Mouse (Mus musculus) kidney, adult 11 months (tissue): ENCODE data around the gene 9930111J21Rik2.
"Not testable (repeated sequence)": the region's sequence is repeated elsewhere in the genome, so short reads cannot be mapped to it uniquely, and the experiment has no call there.

ENCODE experiments used
- DNase-seq: peaks from one replicate; pipeline ENCODE4 v3.0.0; 2022

Gene 9930111J21Rik2

GRCm38 (mm10) chr11:49076001-49076757, 25.1 kb upstream of the 9930111J21Rik2 start, which contains the start of gene Ifi47:
Gene Ifi47 (plus strand): TSS chr11:49076587.
- DNase-seq: peak; percentile 57

DNA sequence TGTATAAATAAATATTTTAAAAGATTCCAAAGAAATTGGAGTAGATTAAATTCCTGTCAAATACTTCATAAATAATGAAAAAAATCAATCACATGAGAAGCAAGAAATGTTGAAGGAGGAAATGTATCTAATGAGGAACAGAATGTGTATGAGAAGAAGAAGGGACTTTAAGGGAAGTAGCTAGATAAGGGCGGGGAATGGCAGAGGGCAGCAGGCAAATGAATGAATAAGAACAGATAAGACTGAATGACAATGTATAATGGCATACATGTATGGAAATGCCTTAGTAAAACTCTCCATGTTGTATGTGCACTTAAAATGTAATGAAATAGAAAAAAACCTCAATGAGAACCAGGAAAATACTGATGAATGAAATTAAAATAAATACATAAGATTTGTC, 17.3 kb upstream of the 9930111J21Rik2 start:
- no peak for DNase-seq

DNA sequence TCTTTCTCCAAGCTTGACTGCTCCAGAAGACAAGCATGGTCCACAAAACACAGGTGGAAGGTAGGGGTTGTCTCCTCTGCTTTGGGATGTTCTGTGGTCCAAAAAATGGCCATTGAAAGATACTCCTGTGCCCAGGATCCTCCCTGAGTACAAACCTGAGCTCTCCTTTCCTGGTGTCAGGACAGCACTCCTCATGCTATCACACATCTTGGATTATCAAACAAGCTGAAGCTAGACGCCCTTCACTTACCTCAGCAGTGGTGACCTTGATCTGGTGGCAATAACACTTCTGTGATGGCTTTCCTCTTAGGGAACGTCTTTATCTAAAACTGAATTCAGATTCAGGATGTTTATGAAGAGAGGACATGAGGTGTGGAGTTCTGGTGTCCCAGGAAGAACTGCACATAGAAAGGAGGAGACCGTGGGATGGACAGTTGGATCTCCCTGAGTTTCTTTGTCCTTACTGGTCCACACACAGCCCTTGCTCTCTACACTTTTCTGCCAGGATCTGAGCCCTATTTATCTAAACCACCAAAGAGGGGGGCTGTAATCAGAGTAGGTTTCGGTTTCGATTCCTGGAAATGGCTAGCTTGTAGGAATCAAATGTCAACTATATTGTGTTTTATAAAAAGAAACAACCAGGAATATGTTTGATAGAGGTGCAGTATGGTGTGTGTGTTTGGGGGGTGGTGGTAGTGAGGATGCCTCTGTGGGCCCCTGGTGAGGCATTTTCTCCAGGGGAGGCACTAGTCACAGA, 12.8 kb upstream of the 9930111J21Rik2 start, which contains the start of gene Tgtp2:
Gene Tgtp2 (minus strand): TSS at position 494 of the 757 bp plus-strand sequence.
- DNase-seq: not testable (repeated sequence)

DNA sequence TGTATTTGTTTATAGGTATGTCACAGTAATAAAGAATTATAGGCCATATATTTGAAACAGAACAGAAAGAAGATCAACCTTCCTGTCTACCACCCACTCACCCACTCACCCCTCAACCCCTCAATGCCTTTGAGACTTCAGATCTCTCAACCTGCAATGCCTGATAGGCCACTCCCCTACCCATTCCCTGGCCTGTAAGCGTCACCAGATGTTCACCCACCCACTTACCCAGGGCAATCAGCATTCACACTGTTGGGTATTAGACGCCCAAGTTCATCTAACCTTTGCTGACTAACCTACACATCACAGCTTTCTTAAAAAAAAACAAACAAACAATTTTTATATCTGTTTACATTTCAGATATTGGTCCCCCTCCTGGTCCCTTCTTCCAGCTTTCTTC, 10.8 kb upstream of the 9930111J21Rik2 start:
- not testable (repeated sequence) for DNase-seq

DNA sequence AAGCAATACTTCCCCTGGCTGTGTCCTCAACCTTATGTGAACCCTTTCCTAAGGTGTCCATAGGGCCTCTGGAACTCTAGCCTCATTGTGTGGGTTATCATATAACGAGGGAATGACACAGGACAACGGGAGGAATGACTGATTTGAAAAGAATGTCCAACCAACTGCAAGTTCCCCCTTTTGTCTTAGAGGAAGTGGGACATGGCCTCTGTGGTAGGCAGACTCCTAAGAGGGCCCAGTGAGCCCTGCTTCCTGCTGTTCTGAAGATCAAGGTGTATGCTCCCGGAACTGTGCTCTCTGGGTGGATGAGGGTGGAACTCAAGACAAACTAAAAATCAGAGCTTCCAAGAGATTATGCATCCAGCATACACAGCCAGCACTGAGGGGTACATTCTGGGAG, 9.0 kb upstream of the 9930111J21Rik2 start:
- not testable (repeated sequence) for DNase-seq

DNA sequence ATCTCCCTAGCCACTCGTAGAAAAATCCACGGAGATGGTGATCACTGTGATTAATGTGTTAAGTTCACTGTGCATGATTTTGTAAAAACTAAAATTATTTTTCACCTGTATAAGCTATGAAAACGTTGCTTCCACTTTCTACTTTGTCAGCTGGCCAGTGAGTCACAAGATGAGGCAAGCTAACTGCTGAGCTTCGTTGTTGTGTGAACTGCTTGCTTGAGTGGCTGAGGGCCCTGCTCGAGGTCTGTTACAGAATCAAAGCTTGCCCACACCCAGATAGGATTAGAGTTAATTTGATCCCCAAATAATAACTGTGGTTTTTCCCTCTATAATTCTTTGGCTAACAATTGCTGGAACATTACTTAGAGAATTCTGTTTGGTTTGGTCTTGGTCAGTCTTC, 852 bp upstream of the 9930111J21Rik2 start:
- not testable (repeated sequence) for DNase-seq

DNA sequence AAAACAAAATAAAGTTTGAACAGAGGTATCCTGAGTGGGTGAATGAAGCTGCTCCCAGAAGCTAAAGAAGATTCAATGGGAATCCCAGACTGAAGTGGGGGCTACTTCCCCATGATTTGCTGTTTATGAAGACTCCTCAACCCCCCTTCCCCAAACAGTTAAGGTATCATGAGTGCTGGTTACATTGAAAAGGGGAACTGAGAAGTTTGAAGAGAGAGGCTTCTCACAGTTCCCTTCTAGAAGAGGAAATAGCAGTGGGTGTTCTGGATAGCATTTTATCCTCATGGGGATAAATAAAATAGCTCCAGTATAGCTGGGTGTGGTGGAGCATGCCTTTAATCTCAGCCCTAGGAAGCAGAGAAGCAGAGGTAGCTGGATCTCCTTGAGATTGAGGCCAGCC, 978 bp downstream of the 9930111J21Rik2 start:
- not testable (repeated sequence) for DNase-seq

GRCm38 (mm10) chr11:49012074-49012473, 39.0 kb downstream of the 9930111J21Rik2 start:
- not testable (repeated sequence) for DNase-seq

DNA sequence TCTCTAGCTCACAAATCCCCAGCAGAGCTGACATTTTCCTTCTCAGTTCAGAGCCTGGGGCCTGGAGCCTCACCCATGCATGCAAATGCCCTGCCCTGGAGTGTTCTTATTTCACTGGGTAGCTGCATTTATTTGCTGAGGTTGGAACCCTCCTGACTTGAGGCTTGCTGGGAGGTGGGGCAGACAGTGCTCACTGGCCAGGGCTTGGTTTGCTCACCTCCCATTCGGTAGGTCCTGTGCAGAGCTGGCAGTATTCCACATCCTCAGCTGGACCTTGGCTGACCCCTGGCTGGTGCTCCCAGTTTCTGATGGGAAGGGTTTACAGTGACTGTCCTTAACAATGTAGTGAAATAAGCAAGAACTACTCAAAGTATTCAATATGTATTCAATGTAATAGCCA, 44.3 kb downstream of the 9930111J21Rik2 start:
- DNase-seq: peak; percentile 11

DNA sequence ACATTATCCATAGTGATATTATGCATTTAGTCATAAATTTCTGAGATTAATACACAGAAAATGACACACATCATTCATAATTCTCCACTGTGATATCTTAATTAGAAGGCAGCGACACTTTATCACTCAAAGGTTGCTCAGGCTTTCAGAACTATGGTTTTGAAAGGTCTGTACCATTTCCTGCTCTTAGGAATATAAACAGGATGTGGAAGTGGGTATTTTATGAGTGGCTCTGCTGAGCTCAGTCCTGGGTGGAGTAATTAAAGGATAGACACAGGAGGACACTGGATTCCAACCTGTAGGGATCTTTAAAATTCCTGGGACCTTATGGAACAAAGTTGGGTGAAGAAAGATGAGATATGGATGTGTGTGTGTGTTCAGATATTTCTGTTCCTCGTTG, 44.7 kb downstream of the 9930111J21Rik2 start:
- DNase-seq: not testable (repeated sequence)

GRCm38 (mm10) chr11:49000411-49000810, 50.6 kb downstream of the 9930111J21Rik2 start:
- DNase-seq: not testable (repeated sequence)

DNA sequence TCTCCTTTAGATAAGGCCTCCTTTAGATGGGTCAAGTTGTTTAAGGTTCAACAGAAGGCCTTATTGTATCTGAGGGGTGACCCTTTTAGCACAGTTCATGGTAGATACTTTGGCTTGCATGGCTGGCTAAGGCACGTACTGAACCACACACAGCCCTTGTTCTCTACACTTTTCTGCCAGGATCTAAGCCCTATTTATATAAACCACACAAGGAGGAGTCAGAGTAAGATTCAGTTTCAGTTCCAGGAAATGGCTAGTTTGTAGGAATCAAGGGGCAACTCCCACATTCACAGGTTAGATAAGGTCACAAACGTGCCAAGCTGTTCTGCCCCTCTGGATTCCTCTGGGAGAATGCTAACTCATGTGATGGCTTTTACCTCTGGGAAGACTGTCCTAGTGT, 57.0 kb downstream of the 9930111J21Rik2 start, which contains the start of gene Tgtp1:
Gene Tgtp1 (minus strand): TSS at position 155 of the 400 bp plus-strand sequence.
- not testable (repeated sequence) for DNase-seq

DNA sequence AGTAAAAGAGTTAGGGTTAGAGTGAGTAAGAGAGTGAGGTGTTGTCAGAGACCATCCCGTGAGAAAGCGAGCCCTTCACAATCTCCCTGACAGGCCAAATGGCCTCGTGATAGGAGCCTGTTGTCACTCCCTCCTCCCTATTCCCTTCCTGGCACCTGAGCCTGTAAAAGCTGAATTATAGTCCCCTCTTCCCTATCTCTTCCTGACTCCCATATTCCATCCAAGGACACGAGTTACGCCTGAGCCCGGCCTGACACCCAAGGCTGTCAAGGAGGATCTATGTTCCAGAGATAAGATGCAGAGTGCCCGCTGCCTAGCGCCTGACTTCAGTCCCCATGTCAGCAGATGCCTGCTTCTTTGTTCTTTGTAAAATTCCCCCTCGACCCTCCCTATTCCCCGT, 57.7 kb downstream of the 9930111J21Rik2 start:
- DNase-seq: not testable (repeated sequence)

DNA sequence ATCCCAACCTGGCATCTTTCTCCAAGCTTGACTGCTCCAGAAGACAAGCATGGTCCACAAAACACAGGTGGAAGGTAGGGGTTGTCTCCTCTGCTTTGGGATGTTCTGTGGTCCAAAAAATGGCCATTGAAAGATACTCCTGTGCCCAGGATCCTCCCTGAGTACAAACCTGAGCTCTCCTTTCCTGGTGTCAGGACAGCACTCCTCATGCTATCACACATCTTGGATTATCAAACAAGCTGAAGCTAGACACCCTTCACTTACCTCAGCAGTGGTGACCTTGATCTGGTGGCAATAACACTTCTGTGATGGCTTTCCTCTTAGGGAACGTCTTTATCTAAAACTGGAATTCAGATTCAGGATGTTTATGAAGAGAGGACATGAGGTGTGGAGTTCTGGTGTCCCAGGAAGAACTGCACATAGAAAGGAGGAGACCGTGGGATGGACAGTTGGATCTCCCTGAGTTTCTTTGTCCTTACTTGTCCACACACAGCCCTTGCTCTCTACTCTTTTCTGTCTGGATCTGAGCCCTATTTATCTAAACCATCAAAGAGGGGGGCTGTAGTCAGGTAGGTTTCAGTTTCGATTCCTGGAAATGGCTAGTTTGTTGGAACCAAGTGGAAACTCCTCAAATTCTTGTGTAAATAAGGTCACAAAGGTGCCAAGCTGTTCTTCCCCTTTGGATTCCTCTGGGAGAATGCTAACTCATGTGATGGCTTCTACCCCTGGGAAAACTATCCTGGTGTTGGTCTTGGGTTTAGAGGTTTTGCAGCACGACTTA, 59.1 kb downstream of the 9930111J21Rik2 start, which contains the start of gene Gm12185:
Gene Gm12185 (minus strand): TSS at position 487 of the 781 bp plus-strand sequence.
- DNase-seq: peak; percentile 22

- not testable (repeated sequence) for DNase-seq
These were observed 61.1 kb downstream of the 9930111J21Rik2 start for GRCm38 (mm10) chr11:48989981-48990380.

GRCm38 (mm10) chr11:48988219-48988618, 62.8 kb downstream of the 9930111J21Rik2 start:
- not testable (repeated sequence) for DNase-seq

DNA sequence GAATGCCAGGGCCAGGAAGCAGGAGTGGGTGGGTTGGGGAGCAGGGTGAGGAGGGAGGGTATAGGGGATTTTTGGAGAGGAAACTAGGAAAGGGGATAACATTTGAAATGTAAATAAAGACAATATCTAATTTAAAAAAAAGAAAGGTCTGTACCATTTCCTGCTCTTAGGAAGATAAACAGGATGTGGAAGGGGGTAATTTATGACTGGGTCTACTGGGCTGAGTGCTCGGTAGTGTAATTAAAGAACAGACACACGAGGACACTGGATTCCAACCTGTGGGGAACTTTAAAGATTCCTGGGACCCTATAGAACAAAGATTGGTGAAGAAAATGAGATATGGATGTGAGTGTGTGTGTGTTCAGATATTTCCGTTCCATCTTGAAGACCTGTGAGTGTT, 68.2 kb downstream of the 9930111J21Rik2 start:
- DNase-seq: not testable (repeated sequence)

DNA sequence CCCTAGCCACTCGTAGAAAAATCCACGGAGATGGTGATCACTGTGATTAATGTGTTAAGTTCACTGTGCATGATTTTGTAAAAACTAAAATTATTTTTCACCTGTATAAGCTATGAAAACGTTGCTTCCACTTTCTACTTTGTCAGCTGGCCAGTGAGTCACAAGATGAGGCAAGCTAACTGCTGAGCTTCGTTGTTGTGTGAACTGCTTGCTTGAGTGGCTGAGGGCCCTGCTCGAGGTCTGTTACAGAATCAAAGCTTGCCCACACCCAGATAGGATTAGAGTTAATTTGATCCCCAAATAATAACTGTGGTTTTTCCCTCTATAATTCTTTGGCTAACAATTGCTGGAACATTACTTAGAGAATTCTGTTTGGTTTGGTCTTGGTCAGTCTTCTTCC, 71.0 kb downstream of the 9930111J21Rik2 start:
- not testable (repeated sequence) for DNase-seq

GRCm38 (mm10) chr11:48979251-48979650, 71.8 kb downstream of the 9930111J21Rik2 start, which contains the start of gene 9930111J21Rik1:
Gene 9930111J21Rik1 (minus strand): TSS chr11:48979398.
- DNase-seq: not testable (repeated sequence)

GRCm38 (mm10) chr11:48978240-48978939, 72.7 kb downstream of the 9930111J21Rik2 start, which contains the start of gene Olfr56:
Gene Olfr56 (plus strand): TSS chr11:48978889.
- not testable (repeated sequence) for DNase-seq

DNA sequence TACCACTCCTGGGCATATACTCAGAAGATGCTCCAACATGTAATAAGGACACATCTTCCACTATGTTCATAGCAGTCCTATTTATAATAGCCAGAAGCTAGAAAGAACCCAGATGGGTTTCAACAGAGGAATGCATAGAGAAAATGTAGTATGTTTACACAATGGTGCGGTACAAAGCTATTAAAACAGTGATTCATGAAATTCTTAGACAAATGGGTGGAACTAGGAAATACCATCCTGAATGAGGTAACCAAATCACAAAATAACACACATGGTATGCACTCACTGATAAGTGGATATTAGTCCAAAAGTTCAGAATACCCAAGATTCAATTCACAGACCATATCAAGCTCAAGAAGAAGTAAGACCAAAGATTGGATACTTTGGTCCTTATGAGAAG, 76.4 kb downstream of the 9930111J21Rik2 start:
- not testable (repeated sequence) for DNase-seq
